Mouse (Mus musculus) limb, embryonic 12.5 days (tissue): ENCODE results near the gene Folr2. TPM values are rescaled to one million over a fixed set of nuclear protein-coding genes. Genes with fewer than 3 reads are reported as not detected.

ENCODE experiments used
- ATAC-seq: fragments of 200-750 bp; cut with Nextera tagmentation; 2 replicates; pipeline ENCODE4 v1.8.0; 2017; ENCODE audit warnings: low read depth, moderate TSS enrichment; ENCODE audit not compliant: insufficient number of reproducible peaks, insufficient read depth, low FRiP score, low TSS enrichment
- H3K27ac ChIP-seq: fragments of 300-500 bp; sonication (generic); 2 replicates; pipeline ENCODE4 v1.5.1; 2016; ENCODE audit warnings: mild to moderate bottlenecking, moderate library complexity
- H3K27me3 ChIP-seq: fragments of 300-500 bp; sonication (generic); 2 replicates; pipeline ENCODE4 v1.6.1; 2016; ENCODE audit warnings: mild to moderate bottlenecking, moderate library complexity
- H3K36me3 ChIP-seq: fragments of 300-500 bp; sonication (generic); 2 replicates; pipeline ENCODE4 v1.6.1; 2016; ENCODE audit warnings: mild to moderate bottlenecking, moderate library complexity
- H3K4me1 ChIP-seq: fragments of 300-500 bp; sonication (generic); replicated peaks from 2 replicates; pipeline ENCODE4 v1.6.1; 2016
- H3K4me2 ChIP-seq: fragments of 300-500 bp; sonication (generic); 2 replicates; pipeline ENCODE4 v1.6.1; 2016; ENCODE audit warnings: mild to moderate bottlenecking, moderate library complexity
- H3K4me3 ChIP-seq: fragments of 300-500 bp; sonication (generic); replicated peaks from 2 replicates; pipeline ENCODE4 v1.5.1; 2016; ENCODE audit warnings: mild to moderate bottlenecking
- H3K9ac ChIP-seq: fragments of 300-500 bp; sonication (generic); replicated peaks from 2 replicates; pipeline ENCODE4 v1.6.1; 2016; ENCODE audit warnings: mild to moderate bottlenecking, moderate library complexity
- H3K9me3 ChIP-seq: fragments of 300-500 bp; sonication (generic); 2 replicates; pipeline ENCODE4 v1.6.1; 2016; ENCODE audit warnings: mild to moderate bottlenecking, moderate library complexity
- WGBS: fragments of 180-500 bp; shearing (Covaris S2); methylation state at CpG from one replicate; pipeline ENCODE4 v1.1.7; 2016; 5-methylcytosine and 5-hydroxymethylcytosine counted together
- microRNA-seq: library from miRNA; unstranded; fragments of <30 nt; microRNA quantifications from one replicate; pipeline ENCODE4, GENCODE M21; 2017
- polyA plus RNA-seq: library from polyadenylated mRNA; unstranded; fragments of >200 nt; fragmentation: Nextera tagmentation; extraction: Ambion mirVana; gene quantifications from 2 replicates; pipeline ENCODE4 v1.2.1, GENCODE M21; 2016

Folr2 gene
- polyA plus RNA-seq, 1 experiment from 2014 or later = not detected

- H3K4me3 ChIP-seq = no peak overlapping the region
- WGBS = 28% methylated on average over 29 of the region's 32 CpGs
- H3K4me1 ChIP-seq = peaks cover 32% of the 10 kb centered on the region
- ATAC-seq = 0 out of 2 replicates have a peak, but pooled peaks have one; percentile 3
- H3K27me3 ChIP-seq = peaks cover 46% of the 10 kb centered on the region
- peak overlapping the region; percentile 90; the same call in 1 of the 2 replicates for H3K4me2 ChIP-seq
- 0 out of 2 replicates have a peak overlapping the region, but pooled peaks have one; percentile 4 for H3K27ac ChIP-seq
- no peak overlapping the region for H3K9ac ChIP-seq
- H3K9me3 ChIP-seq = no peaks in the 10 kb centered on the region
- H3K36me3 ChIP-seq = peaks cover 54% of the 10 kb centered on the region
These were observed 33.9 kb downstream of the Folr2 start for GRCm38 (mm10) chr7:101822836-101823757.

DNA sequence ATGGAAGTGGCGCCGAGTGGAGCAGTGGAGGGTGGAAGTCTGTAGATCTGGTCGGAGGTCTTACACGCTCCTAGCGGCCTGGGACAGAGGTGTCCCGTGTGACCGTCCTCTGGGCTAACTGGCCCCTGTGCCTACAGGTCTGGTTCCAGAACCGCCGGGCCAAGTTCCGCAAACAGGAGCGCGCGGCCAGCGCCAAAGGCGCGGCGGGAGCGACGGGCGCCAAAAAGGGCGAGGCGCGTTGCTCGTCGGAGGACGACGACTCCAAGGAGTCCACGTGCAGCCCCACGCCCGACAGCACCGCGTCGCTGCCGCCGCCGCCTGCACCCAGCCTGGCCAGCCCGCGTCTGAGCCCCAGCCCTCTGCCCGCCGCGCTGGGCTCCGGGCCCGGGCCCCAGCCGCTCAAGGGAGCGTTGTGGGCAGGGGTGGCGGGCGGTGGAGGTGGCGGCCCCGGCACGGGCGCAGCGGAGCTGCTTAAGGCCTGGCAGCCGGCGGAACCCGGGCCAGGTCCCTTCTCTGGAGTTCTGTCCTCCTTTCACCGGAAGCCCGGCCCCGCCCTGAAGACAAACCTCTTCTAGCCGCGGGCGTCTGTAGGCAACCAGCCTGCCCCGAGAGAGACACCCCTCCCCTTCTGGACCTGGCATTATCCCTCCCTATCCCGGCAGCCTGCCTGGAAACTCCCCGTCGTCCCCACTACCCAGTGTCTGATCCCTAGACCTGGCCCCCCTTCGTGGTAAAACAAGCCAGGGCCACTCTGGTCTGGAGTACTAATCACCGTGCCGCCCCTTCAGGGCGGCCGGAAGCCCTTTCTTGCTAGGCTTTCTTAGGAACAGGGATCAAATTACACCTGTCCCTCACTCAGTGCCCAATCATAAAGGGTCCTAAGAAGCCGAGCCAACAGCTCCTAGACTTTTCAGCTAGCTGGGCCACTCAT is 35.2 kb downstream of the Folr2 start:
- WGBS = under 1% methylated on average over 62 of the region's 71 CpGs
- Histone ChIP-seq H3K9me3 (no peaks in the 10 kb centered on the region), H3K4me1 (peaks cover 34% of the 10 kb centered on the region), H3K4me2 (peak overlapping the region; percentile 90), H3K4me3 (peak overlapping the region; percentile 46), H3K36me3 (peaks cover 42% of the 10 kb centered on the region), H3K27ac (peak overlapping the region; percentile 67; the same call in 1 of the 2 replicates), H3K27me3 (peaks cover 59% of the 10 kb centered on the region), H3K9ac (peak overlapping the region; percentile 54)
- ATAC-seq = peak; percentile 86

- H3K9ac ChIP-seq = no peak overlapping the region
- no peaks in the 10 kb centered on the region for H3K9me3 ChIP-seq
- peak overlapping the region; percentile 46 for H3K4me3 ChIP-seq
- peak overlapping the region; percentile 90 for H3K4me2 ChIP-seq
- H3K27me3 ChIP-seq = peaks cover 68% of the 10 kb centered on the region
- 3% methylated on average over 35 of the region's 35 CpGs for WGBS
- H3K36me3 ChIP-seq = peaks cover 28% of the 10 kb centered on the region
- H3K27ac ChIP-seq = no peak overlapping the region
- no peak for ATAC-seq
- H3K4me1 ChIP-seq = peaks cover 34% of the 10 kb centered on the region
These were observed 36.5 kb downstream of the Folr2 start for GRCm38 (mm10) chr7:101820295-101821030.

- Histone ChIP-seq H3K4me1 (peaks cover 26% of the 10 kb centered on the region), H3K27me3 (peaks cover 72% of the 10 kb centered on the region), H3K4me3 (peak within 1 kb of the TSS; percentile 38), H3K27ac (no peak within 1 kb of the TSS), H3K9ac (peak within 1 kb of the TSS; percentile 37; the same call in 1 of the 2 replicates), H3K9me3 (no peaks in the 10 kb centered on the region), H3K36me3 (peaks cover 2% of the 10 kb centered on the region; the same call in 1 of the 2 replicates), H3K4me2 (peak within 1 kb of the TSS; percentile 56)
- no peak for ATAC-seq
- WGBS = under 1% methylated on average over 42 of the region's 45 CpGs
These were observed 39.1 kb downstream of the Folr2 start, which contains the start of gene Phox2a for GRCm38 (mm10) chr7:101817861-101818401. Gene Phox2a, plus strand, starts transcription at chr7:101818313.

Small RNA genes within 50 kb of the gene (microRNA-seq; reads per million reads assigned to microRNA genes)
- gene Gm22655 = not detected

Other genes starting within 250 kb of the Folr2 start
- 44.0 and 48.4 TPM in 2 replicates for gene Clpb, start 193.6 kb downstream of the Folr2 start, polyA plus RNA-seq
- gene Phox2a, start 38.9 kb downstream of the Folr2 start, polyA plus RNA-seq = 0.13 TPM in 1 of 2 replicates, not detected in the other
- gene Inppl1, start 19.0 kb downstream of the Folr2 start, polyA plus RNA-seq = 58.1 and 59.2 TPM in 2 replicates
- 81.7 and 82.4 TPM in 2 replicates for gene Anapc15, start 6.5 kb upstream of the Folr2 start, polyA plus RNA-seq
- not detected in 2 replicates for gene Folr1, start 13.6 kb upstream of the Folr2 start, polyA plus RNA-seq
- 141 and 147 TPM in 2 replicates for gene Lamtor1, start 48.7 kb upstream of the Folr2 start, polyA plus RNA-seq
- 0.56 and 0.71 TPM in 2 replicates for gene Tomt, start 49.2 kb upstream of the Folr2 start, polyA plus RNA-seq
- gene Lrrc51, start 76.7 kb upstream of the Folr2 start, polyA plus RNA-seq = 8.7 and 8.8 TPM in 2 replicates
- gene Numa1, start 76.9 kb upstream of the Folr2 start, polyA plus RNA-seq = 134 and 138 TPM in 2 replicates
- gene Il18bp, start 161.5 kb upstream of the Folr2 start, polyA plus RNA-seq = 3.4 and 3.7 TPM in 2 replicates
- 28.8 and 30.7 TPM in 2 replicates for gene Rnf121, start 208.3 kb upstream of the Folr2 start, polyA plus RNA-seq
- 48.7 and 51.7 TPM in 2 replicates for gene Xndc1, start 208.3 kb upstream of the Folr2 start, polyA plus RNA-seq
- 2.3 and 2.9 TPM in 2 replicates for gene Xntrpc, start 208.5 kb upstream of the Folr2 start, polyA plus RNA-seq
- not detected in 2 replicates for gene Trpc2, start 225.9 kb upstream of the Folr2 start, polyA plus RNA-seq
- 8.0 and 8.3 TPM in 2 replicates for gene Art1, start 244.5 kb upstream of the Folr2 start, polyA plus RNA-seq